Mouse (Mus musculus): ENCODE results near the gene Kcnq4.

GRCm38 (mm10) chr4:120796687-120797086 is 48.3 kb upstream of the Kcnq4 start:
- TF ChIP-seq POLR2A (IDR thresholded peaks at IDR 0.05; ENCODE audit: borderline replicate concordance, control insufficient read depth, low read depth, low read length) (no peak), CTCF (IDR thresholded peaks at IDR 0.05; ENCODE audit: control insufficient read depth, insufficient read depth, low read length) (no peak)
